Mouse (Mus musculus): Measurements from ENCODE around the gene Map1lc3b.

GRCm38 (mm10) chr8:121584730-121585129, 5.4 kb upstream of the Map1lc3b start:
- TF ChIP-seq CTCF (IDR thresholded peaks at IDR 0.05; ENCODE audit: control insufficient read depth, insufficient read depth, low read length) (no peak), POLR2A (IDR thresholded peaks at IDR 0.05; ENCODE audit: borderline replicate concordance, control insufficient read depth, low read depth, low read length) (no peak)

Measured in bone marrow, adult 2 months (tissue).